Mouse (Mus musculus): ENCODE measurements around the gene Snx29.

Gene Snx29

GRCm38 (mm10) chr16:11454871-11455270 lies 132.2 kb downstream of the Snx29 start:
- DNase-seq, result no peak

DNA sequence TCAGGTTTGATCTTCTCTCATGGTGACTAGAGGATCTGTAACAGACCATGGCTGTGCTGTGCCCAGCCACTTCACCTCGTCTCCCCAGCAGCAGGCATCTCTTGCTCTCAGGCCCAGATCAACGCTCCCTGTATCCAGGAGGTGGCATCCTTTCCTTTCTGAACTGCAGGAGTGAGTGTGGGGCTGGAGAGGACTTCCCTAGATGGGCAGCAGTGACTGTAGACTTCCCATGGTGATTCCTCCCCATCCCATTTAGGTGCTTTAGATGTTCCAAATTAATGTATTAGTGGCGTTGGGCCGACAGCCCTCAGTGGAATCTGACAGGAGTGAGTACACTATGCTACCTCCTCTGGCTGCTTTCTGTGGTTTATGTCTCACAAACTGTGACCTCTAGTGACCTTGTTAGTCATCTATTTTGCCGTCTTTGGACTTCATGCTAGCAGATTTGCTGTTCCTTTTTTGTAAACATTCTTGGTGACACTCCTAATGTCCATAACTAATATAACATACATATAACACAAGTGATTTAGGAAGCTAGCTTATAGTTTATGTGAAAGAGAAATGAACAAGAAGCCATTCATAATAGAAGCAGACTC lies 132.9 kb downstream of the Snx29 start:
- peak; percentile 39 to 48 for DNase-seq

DNA sequence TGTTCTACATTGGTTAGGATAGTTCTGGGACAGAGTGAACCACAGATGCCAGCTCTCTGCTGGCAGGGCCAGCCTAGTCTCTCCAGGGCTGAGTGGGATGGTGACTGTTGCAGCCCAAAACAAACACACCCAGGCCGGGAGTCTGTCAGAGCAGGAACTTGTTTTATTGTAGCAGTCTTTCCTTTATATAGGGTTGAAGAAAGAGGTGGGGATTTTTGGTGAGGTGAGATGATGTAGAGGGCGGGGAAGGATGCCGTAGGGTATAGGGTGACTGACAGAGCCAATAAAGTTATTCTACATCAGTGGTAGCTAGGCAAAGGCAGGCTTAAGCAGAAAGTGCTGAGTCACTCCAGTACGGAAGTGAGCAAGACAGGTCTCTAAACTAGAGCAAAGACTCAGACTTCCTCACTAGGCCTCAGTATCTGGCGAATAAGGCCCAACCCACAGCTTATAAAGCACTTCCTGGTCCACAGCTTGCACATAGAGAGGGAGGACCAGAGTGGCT lies 133.5 kb downstream of the Snx29 start:
- no peak for DNase-seq

- DNase-seq, result no peak
Measured at GRCm38 (mm10) chr16:11457136-11457535, 134.4 kb downstream of the Snx29 start.

GRCm38 (mm10) chr16:11457609-11458350 lies 135.1 kb downstream of the Snx29 start:
- DNase-seq, result no peak

DNA sequence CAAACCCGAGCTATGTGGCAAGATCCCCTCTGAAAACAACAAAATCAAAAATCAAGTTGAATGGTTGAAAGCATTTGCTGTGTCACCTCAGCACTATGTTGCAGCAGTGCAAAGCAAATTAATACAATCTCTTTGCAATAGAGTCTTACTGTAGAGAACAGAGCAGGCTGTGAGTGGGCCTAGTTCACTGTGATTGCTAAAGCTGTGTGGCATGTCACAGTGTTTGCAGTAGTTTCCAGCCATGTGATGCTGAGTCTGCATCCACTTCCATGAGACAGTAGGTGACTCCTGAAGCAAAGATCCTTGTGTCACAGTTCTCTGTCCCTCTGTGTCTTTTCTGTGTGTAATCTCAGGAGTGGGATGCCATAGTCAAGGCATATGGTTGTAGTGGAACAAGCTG lies 137.5 kb downstream of the Snx29 start:
- no peak for DNase-seq

DNA sequence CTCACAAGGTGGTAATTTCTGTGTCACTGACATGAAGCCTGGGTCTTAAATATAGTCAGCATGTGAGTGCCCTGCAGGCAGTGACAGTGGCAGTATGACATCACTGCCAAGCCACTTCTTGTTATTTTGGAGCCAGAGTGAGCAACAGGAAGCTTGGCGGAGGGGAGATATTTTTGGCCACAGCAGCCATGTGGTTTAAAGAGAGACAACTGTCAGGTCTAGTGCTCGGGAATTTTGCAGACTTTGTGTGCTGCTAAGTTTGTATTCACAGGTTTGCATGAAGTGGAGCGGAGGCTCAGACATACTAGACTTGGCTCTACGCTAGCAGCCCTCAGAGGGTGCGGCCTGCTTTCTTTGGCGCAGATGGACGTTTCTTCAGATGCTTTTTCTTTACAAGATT lies 138.9 kb downstream of the Snx29 start:
- DNase-seq, result peak; percentile 44 to 46

- peak; percentile 92 to 94 for DNase-seq
Measured at GRCm38 (mm10) chr16:11468533-11469179, 145.9 kb downstream of the Snx29 start.

DNA sequence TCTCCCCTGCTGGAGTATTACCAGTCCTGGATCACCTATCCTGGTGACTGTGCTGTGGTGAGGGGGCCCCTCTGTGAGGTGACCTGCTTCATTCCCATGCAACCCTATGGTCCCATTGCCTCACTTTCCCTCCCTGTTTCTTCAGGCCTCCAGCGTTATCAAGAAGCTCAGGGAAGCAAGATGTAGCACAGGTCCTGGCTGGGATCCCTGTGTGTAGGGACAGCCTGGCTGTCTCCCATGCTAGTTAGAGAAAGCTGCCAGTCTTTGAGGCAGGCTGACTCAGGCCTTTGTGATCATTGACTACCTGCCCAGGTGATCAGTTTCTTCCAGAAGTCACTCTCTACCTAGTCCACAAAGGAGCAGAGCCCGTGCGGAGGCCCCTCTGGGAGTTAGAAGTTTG lies 146.8 kb downstream of the Snx29 start:
- peak in 1 of 2 experiments; percentile 31 for DNase-seq

GRCm38 (mm10) chr16:11471246-11471645 lies 148.5 kb downstream of the Snx29 start:
- DNase-seq, result peak; percentile 55 to 60

DNA sequence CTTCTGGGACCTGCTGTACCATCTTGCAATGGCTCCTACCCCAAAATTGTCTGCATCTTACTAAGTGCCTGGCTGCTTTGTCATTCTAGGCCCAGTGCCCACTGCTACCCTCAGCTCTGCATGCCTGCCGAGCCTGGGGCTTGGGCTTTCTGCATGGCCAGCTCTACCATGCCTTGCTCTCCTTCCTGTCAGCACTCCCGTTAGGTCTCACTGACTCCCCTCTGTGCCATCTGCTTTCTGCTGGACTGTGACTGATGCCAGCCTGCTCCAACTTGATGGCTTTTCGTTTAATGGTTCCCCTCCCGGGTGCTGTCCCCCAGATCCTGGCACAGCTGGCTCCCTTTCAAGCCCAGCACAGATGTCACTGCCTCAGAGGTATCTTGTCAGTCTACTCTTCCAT lies 150.1 kb downstream of the Snx29 start:
- DNase-seq, result peak; percentile 90 to 95

- DNase-seq, result no peak
Measured at GRCm38 (mm10) chr16:11473474-11473873, 150.8 kb downstream of the Snx29 start.

DNA sequence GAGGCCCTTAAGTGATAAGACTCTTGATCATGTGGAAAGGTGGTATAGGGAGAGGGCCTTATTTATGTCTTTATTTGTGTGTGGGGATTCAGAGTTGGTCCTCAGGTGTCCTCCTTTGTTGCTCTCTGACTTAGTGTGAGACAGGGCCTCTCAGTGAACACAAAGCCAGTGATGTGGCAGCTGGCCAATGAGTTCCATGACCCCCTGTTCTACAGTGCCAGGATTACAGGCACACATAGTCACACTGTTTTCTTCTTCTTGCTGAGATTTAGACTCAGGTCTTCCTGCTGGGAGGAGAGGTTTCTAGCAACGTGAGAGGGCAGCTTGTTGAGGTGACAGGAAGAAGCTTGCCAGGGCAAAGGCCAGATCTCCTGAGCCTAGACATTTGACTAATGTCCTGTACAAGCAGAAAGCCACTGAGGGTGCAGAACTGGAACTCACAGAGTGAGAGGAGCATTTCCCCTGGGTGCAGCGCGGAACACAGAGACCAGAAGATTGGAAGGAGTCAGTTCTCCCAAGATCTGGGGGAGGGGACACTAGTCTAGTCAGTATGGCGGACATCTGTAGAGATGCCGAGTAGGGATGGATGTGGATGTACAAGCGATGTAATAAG lies 151.3 kb downstream of the Snx29 start:
- peak; percentile 40 to 50 for DNase-seq

GRCm38 (mm10) chr16:11475137-11475943 lies 152.6 kb downstream of the Snx29 start:
- no peak for DNase-seq

- peak; percentile 24 to 40 for DNase-seq
Measured at GRCm38 (mm10) chr16:11476314-11476713, 153.6 kb downstream of the Snx29 start.

DNA sequence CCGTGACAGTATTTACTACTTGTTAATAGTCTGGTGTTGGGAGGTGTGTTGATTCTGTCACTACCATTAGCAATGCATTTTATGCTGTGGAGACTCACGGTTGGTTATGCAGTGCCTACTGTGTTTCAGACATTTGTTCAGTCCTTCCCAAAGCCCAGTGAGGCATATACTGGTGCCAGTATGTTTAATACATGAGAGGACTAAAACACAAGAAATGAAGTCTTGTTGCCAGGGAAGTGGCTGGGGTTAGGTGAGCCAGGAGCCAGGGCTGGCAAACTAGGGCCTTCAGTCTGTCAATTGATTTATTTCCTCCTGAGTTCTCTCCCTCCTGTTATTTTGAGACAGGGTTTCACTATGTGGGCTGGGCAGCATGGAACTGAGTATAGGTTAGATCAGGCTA lies 154.3 kb downstream of the Snx29 start:
- DNase-seq, result peak; percentile 31 to 62

DNA sequence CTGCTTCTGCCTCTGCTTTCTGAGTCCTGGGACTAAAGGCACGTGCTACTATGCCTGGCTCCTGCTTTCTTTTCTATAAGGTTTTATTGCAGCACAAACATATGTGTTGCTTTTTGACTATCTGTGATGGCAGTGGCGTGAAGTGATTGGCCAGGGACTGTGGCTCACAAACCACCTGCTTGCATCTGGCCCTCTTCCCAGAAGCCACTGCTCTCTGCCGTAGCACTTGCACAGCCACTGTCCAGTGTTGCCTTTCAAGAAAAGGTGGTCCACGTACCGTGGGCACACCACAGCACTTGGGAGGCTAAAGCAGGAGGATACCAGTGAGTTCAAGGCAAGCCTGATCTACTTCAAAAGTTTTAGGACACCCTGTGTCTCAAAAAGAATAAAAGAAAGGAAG lies 154.9 kb downstream of the Snx29 start:
- peak; percentile 66 to 78 for DNase-seq

DNA sequence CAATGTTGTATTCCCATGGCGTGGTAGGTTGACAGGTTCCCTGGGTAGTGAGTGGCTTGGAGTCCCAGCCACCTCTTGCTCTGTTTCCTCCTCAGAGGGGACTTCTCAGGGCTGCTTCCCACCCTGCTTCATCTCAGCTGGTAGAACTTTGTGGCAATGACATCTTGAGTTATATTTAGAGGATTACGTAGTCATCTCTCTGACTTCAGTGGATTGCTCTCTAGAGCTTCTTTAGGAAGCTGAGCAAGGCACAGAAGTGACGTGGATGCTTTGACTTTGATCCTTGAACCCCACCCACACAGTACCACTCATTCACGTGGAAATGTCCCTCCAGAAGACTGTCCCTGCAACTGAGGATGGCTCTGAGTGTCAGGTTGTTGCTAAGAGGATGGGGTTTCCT lies 156.9 kb downstream of the Snx29 start:
- no peak for DNase-seq

- DNase-seq, result no peak
Measured at GRCm38 (mm10) chr16:11482189-11482588, 159.5 kb downstream of the Snx29 start.

DNA sequence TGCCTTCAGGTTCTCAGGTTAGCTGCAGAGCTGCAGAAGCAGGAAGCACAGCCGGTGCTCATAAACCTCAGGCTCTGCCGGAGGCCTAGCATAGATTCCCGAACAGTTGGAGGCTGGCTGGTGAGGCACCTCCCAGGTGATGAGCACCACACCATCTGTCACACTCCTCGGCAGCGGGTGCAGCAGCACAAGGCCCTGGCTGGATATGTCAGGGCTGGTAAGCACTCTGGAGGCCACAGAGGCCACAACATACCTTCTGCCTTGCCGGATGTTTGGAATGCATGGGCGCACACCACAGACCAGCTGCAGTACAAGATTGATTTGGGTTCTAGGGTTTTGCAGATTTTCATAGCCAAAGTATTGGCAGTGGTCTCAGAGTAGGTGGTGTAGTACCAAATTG lies 172.2 kb downstream of the Snx29 start:
- peak in 1 of 2 experiments; percentile 46 for DNase-seq

- no peak for DNase-seq
Measured at GRCm38 (mm10) chr16:11495923-11496616, 173.4 kb downstream of the Snx29 start.

- DNase-seq, result peak; percentile 64 to 76
Measured at GRCm38 (mm10) chr16:11496721-11497120, 174.0 kb downstream of the Snx29 start.

Data from cerebellum, postnatal 10 days (tissue).